Mouse (Mus musculus) myocyte (in vitro differentiated cells): ENCODE results near the gene Mterf1a.

Experiments used
- MYOD1 ChIP-seq, 3 experiments: IDR thresholded peaks; one replicate each; pipeline ENCODE4 v1.6.1; 2011; ENCODE audit warnings: control low read depth in 2 of 3, low read depth in 2 of 3, mild to moderate bottlenecking in 2 of 3, moderate library complexity in 1 of 3; ENCODE audit not compliant: insufficient read length in 2 of 3, control insufficient read depth in 1 of 3
- POLR2A ChIP-seq: IDR thresholded peaks from one replicate; pipeline ENCODE4 v1.6.1; 2011; ENCODE audit warnings: low read depth, mild to moderate bottlenecking, control low read depth, moderate library complexity; ENCODE audit not compliant: insufficient read length
- POLR2AphosphoS2 ChIP-seq: IDR thresholded peaks from one replicate; pipeline ENCODE4 v1.6.1; 2011; ENCODE audit warnings: low read depth, control low read depth; ENCODE audit not compliant: insufficient read length
- TCF12 ChIP-seq: IDR thresholded peaks from one replicate; pipeline ENCODE4 v1.6.1; 2011; ENCODE audit warnings: mild to moderate bottlenecking, control low read depth; ENCODE audit not compliant: poor library complexity, insufficient read depth, severe bottlenecking

GRCm38 (mm10) chr5:3873485-3873884 lies 20.2 kb downstream of the Mterf1a start:
- TF ChIP-seq POLR2AphosphoS2 (no peak), MYOD1 (IDR thresholded peaks at IDR 0.05; ENCODE audit: control insufficient read depth in 1 of 3, insufficient read length in 2 of 3, low read depth in 2 of 3) (no peak), TCF12 (no peak), POLR2A (no peak)
